Mouse (Mus musculus): Measurements from ENCODE around the gene Gm34302. TPM values are rescaled to one million over a fixed set of nuclear protein-coding genes. Genes with fewer than 3 reads are reported as not detected.

Gm34302 gene
- not detected for total RNA-seq (2023)

GRCm38 (mm10) chr3:63483726-63484125 lies at the start of gene Gm34302:
Gene Gm34302, minus strand, starts transcription at chr3:63483879.

Other genes starting within 250 kb of the Gm34302 start
- 0.44 TPM for gene Mme, start 242.3 kb downstream of the Gm34302 start, total RNA-seq (2023)

Measured in CD4-positive naive resting alpha-beta T cell, adult 57 days (primary cell).